Mouse (Mus musculus): ENCODE results near the gene Gm20867. TPM values are rescaled to one million over a fixed set of nuclear protein-coding genes. Genes with fewer than 3 reads are reported as not detected.
"Not testable (repeated sequence)": the region's sequence is repeated elsewhere in the genome, so short reads cannot be mapped to it uniquely, and the experiment has no call there.

The Gm20867 gene
- polyA plus RNA-seq (2014; fragmentation: Nextera tagmentation; extraction: Ambion mirVana), result not detected in 2 replicates

GRCm38 (mm10) chrY:77963104-77963503, at the start of gene Gm20867:
Gm20867 (minus strand) TSS chrY:77963204.
- ATAC-seq (ENCODE audit: low FRiP score); H3K4me2 ChIP-seq (replicated peaks); H3K27me3 ChIP-seq (ENCODE audit: control insufficient read depth, insufficient read depth, low read length); H3K27ac ChIP-seq; DNase-seq (ENCODE audit: low spot score); H3K4me1 ChIP-seq (replicated peaks; ENCODE audit: control insufficient read depth, insufficient read depth, low read length); H3K36me3 ChIP-seq (replicated peaks; ENCODE audit: control insufficient read depth, insufficient read depth); H3K9ac ChIP-seq; H3K9me3 ChIP-seq (ENCODE audit: control insufficient read depth, low read length); H3K4me3 ChIP-seq (replicated peaks; ENCODE audit: low read length): not testable (repeated sequence)
- WGBS, result no CpG with 5 or more reads among the region's 3 CpGs

Other genes with a start within 250 kb of the Gm20867 start
- not detected in 2 replicates for gene Gm29564, start 249.8 kb upstream of the Gm20867 start, polyA plus RNA-seq (2014; fragmentation: Nextera tagmentation; extraction: Ambion mirVana)

Measured in hindbrain, embryonic 14.5 days (tissue).